Mouse (Mus musculus) forelimb bud, embryonic 11.5 days (tissue): ENCODE data around the gene Pomt2.
"Not testable (repeated sequence)": the region's sequence is repeated elsewhere in the genome, so short reads cannot be mapped to it uniquely, and the experiment has no call there.

Experiments
- DNase-seq: peaks from one replicate; pipeline ENCODE4 v3.0.0-alpha.2; 2012; ENCODE audit warnings: low read depth, low spot score

Pomt2 gene

GRCm38 (mm10) chr12:87147395-87148089, at the start of gene Pomt2:
Gene Pomt2 (minus strand): TSS chr12:87147968.
- peak; percentile 93 for DNase-seq

DNA sequence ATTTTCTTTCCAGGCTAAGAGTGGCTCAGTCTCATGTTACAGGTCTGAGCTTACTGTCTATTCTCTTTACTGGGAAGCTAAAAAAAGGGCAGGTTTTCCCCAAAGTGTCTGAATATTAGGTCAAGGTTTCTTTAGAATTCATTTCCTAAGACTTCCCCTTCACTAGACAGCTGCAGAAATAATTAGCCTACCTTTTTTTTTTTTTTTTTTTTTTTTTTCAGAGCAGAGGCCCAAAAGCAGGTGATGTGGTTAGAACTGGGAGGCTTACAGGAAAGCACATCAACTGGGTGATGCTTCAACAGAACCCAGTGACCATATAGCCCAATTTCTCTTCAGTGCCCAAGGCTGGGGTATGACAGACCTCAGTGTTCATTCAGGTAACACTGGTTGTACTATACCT, 48.5 kb upstream of the Pomt2 start:
- DNase-seq: no peak

DNA sequence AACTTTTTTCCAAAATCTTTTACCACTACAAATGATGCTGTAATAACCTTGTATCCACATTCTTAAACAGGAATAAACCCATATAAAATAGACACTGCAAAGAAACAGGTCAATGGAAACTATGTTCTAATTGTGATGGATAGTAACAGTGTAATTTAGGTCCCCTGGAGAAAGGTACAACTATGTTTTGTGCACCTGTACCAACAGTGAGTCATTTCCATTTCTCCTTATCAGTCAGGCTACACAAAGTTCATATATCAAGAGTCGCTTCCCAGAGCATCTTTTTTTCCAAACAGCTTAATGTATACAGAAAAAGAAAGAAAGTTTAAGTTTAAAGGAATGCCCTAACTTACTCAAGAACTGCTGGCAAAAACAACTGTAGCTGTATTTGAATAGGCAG, 47.3 kb upstream of the Pomt2 start:
- no peak for DNase-seq

DNA sequence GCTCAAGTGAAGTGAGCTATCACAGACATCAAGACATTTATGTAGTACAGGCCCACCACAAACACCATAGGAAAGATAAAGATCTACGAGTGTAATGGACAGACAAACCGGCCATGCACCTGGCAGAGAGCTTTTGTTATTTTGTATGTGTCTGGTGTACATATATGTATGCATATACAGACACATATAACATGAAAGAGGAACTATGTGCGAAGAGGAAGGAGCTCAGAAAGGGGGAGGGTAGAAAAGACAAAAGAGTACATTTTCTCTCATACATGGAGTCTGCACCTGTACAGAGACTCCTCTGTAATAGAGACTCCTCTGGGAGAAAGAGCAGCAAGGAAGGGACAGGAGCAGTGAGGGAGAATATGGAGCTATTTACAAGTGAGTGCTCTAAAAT, 45.2 kb upstream of the Pomt2 start:
- DNase-seq: no peak

GRCm38 (mm10) chr12:87177631-87178030, 29.9 kb upstream of the Pomt2 start:
- DNase-seq: no peak

- DNase-seq: peak; percentile 54
Observed at GRCm38 (mm10) chr12:87175194-87175946, 27.6 kb upstream of the Pomt2 start.

DNA sequence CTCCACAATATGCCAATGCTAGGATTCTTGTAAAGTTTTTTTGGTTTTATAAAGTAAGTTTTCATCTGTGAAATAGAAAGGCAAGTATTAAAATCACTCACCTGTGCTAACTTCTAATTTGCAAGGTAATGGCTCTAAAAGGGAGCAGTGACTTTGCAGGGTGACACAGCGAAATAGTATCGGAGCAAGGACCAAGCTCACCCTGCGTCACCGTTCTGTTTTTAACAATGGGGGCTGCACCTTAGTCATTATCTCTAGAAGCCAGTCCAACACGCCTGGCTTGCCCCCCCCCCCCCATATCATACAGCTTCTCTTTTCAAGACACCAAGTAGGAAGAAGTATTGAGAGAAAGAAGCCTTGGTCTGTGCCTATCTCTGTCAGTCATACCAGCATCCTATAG, 13.0 kb upstream of the Pomt2 start:
- DNase-seq: no peak

DNA sequence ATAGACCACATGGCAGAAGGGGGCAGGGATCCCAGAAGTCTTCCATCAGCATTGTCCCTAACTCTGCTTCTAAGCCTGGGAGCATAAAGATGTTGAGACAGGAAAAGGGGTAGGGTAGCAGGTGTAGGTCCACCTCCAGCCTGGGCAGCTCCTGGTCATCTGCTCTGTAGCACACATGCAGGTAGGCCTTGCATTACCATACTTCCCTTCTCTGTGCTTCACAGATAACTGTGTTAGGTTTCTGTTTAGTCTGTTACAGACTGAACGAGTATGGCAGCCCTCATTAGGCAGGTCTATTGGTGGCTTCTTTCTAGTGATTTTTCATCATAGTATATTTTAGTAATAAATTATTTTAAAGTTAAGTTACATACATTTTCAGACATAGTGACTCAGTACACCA, 12.5 kb upstream of the Pomt2 start:
- no peak for DNase-seq

GRCm38 (mm10) chr12:87158099-87158498, 10.3 kb upstream of the Pomt2 start:
- no peak for DNase-seq

GRCm38 (mm10) chr12:87157361-87157760, 9.6 kb upstream of the Pomt2 start:
- DNase-seq: no peak

- DNase-seq: not testable (repeated sequence)
Observed at GRCm38 (mm10) chr12:87154448-87154847, 6.7 kb upstream of the Pomt2 start.

GRCm38 (mm10) chr12:87149471-87149870, 1.7 kb upstream of the Pomt2 start:
- no peak for DNase-seq

DNA sequence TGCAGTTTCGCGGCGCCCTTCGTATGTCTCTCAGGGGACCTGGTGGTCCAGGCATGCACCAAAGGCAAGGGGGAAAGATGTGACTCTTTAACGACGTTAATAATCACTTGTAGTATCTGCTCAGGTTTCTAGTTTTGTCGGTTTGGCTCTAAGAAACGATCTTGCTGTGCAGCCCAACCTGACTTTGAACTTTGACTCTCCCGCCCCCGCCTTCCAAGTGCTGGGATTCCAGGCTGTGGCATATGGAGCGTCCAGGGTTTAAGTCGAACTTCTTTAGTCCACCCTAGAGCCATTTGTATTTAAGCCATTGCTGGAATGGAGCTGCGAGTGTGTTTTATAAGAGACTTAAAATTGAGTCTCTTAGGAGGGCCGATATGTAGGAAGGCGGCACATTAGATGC, 368 bp upstream of the Pomt2 start:
- no peak for DNase-seq

GRCm38 (mm10) chr12:87146966-87147365, 802 bp downstream of the Pomt2 start, which contains the start of gene Gstz1:
Gene Gstz1 (plus strand): TSS chr12:87147165.
- DNase-seq: peak; percentile 89

DNA sequence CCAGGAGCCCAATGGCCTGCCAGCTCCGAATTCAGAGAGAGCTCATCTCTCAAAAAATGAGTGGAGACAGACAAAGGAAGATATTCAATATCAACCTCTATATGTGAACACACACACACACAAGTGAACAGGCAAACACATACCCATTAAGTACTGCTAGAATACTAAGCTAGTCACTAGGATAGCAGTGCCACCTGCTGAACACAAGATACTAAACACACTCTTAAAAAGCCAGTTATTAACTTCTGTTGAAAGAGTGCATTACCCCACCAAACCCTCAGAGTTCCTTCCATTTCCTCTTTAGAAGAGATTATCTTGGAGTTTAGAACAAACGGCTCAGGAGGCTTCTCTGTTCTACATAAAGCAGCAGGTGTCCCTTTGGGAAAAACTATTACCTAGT, 5.6 kb downstream of the Pomt2 start:
- no peak for DNase-seq

GRCm38 (mm10) chr12:87138768-87139167, 9.0 kb downstream of the Pomt2 start:
- DNase-seq: no peak

- no peak for DNase-seq
Observed at GRCm38 (mm10) chr12:87138342-87138701, 9.4 kb downstream of the Pomt2 start.

DNA sequence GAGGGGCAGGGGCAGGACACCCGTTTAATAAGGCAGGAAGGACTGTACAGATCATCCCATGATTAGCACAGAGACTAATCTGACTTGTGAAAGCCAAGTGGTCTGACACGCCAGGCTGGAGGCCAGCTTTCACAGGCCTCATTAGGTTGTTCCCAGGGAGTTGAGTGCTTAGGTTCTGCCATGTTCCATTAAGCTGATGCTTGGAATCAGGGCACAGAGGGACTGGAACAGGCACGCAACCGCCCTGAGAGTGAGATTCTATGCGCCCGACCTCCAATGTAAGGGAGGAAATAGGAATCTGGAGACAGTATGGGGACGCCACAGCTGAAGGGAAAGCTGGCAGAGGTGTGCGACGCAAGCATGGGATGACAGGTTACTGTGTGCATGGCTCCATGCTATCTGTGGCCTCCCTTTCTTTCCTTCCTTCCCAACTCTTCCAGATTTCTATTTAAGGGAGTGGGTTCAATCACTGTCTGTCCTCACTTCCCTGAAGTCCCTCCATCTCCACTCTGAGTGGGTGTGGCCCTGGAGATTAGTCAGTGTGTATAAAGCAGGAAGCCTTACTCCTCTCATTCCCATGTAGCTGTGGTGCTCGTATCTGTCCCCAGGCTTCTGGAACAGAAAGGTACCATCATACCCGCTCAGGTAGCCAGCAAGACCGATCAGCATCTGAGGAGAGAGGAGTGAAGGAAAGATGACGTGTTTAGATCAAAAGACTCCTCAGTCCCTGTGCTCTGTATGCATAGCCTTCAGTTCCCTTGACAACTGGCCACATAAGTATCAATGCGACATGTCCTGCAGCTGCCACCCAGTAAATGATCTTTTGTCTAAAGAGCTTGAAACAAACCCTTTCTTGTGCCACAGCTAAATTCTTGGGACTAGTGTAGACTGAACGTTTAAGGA, 10.1 kb downstream of the Pomt2 start:
- no peak for DNase-seq

GRCm38 (mm10) chr12:87132784-87133183, 15.0 kb downstream of the Pomt2 start:
- no peak for DNase-seq

DNA sequence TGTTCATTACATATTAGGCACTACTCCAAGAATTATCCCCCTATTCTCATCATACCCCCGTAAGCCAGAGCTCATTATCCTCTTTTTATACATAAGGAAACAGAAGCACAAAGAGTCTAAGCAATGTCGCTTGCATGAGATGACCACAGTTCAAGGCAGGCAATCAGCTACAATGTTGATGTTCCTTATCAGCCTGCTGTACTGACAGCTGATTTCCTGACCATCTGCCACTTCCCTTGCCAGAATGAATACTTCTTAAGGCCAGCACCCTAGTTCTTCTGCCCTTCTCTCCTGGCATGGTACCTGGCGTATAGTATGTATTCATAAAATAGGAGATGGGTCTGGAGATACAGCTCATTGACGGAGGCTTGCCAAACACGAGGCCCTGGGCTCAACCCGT, 15.6 kb downstream of the Pomt2 start:
- no peak for DNase-seq

DNA sequence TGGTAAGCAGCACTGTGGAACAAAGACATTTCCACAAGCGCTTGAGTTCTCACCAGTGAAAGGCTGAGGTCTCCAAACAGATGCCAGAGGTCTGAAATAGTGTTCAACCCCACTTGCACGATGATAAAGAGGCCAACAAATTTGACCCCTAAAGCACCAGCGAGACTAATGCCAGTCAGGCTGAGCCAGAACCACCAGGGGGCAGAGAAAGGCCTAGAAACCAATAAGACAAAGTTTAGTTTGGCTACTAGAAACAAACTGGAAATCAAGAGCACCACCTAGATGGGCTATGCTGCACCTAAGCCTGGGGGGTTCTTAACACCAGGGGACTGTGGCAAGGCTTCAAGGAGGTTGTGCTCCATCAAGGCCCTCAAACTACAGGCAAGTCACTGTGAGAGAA, 16.1 kb downstream of the Pomt2 start:
- peak; percentile 6 for DNase-seq

GRCm38 (mm10) chr12:87131181-87131580, 16.6 kb downstream of the Pomt2 start:
- no peak for DNase-seq
